Mouse (Mus musculus) MN1 (cell line): ENCODE data around the gene As3mt.
"Not testable (repeated sequence)": the region's sequence is repeated elsewhere in the genome, so short reads cannot be mapped to it uniquely, and the experiment has no call there.

Experiments
- DNase-seq: peaks from one replicate; pipeline ENCODE4 v3.0.0-alpha.2; 2016; ENCODE audit warnings: low spot score

As3mt gene

DNA sequence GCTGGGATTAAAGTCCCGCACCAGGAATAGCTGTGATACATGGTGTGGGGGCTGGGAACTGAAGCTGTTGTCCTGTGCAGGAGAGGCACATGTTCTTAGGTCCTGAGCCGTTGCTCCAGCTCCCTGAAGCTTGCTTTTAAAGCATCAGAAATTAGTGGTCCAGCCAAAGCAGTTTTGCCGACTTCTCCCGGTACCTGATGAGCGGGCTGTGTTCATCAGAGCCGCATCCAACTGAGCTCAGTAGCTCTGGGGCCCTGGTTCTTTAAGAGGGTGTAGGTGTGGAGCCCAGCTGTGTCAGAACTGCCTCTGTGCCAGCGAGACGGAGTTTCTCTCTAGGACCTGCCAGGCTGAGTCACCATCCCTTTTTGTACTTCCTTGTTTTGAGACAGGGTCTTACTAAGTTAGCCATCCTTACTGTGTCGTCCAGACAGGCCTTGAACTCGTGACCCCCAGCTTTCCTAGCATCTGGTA lies 8.2 kb upstream of the As3mt start:
- no peak for DNase-seq

DNA sequence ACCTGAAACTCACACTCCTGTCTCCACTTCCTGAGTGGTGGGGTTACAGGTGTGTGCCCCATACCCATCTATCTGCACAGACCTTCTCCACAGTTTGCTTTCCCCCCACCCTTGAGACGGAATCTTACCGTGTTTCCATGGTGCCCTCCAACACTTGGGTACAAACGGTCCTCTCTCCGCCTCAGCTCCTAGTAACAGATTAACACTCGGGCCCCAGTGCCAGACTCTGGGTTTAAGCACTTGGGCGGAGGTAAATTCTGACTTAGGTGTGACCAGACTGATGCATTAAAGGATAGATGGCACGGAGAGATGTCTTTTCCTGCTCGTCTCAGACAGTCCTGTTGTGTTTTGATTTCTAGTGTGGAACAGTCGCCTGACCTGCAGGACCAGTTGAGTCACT lies 6.1 kb upstream of the As3mt start:
- no peak for DNase-seq

DNA sequence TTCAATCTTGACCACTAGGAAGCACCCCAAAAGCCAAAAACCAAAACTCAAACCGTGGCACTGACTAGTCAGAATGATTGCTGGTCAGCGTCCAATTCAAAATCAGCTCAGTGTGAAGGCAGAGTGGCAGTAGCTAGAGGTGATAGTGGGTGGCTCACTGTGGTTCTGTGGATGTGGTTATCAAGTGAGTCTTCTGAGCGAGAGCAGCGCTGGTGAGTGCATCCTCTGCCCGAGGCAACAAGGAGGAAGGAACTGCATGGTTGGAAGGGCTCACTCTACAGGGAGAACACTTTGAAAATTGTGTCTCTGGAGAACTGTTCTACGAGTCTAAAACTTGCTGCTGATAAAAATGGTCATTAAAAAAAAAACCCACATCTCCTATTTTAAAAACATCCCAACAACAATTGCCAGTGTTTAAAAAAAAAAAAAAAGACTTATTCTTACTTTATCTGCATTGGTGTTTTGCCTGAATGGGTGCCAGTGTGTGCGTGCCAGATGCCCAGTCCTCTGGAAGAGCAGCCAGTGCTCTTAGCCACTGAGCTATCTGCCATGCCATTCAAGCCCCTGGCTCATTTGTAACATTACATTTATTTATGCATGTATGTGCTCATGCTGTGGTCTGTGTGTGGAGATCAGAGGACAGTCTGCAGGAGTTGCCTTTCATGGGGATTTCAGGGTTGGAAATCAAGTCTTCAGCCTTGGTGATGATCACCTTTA lies 1.3 kb upstream of the As3mt start:
- DNase-seq, result peak; percentile 21

DNA sequence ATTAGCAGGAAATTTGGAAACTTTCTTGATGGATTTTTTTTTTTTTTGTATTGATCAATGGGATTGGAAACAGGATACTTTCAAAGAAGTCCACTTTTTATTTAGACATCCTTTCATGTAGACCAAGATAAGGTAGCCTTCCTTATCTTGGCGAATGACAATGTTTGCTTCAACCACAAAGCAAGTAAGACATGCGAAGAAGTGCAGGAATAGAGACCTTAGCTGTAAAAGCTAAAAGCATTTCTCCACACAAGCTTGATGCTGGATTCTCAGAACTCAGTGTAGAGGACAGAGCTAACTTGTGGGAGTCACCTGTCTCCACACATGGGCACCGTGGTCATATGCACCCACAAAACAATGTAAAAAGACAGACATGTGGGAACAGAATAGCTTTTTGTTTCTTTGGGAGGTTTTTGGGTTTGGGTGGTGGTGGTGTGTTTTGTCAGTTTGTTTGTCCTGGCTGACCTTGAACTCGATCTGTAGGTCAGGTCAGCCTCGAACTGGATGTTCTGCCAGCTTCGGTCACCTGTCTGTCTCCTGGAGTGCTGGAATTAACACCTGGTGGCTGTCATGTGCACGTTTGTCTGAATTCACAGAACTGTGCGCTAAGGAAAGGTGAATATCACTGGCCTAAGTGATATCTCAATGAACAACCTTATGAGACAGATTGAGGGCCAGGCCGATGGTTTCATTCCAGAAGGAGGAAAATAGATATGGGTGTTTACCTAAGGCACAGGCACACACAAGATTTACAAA lies 540 bp upstream of the As3mt start:
- no peak for DNase-seq

DNA sequence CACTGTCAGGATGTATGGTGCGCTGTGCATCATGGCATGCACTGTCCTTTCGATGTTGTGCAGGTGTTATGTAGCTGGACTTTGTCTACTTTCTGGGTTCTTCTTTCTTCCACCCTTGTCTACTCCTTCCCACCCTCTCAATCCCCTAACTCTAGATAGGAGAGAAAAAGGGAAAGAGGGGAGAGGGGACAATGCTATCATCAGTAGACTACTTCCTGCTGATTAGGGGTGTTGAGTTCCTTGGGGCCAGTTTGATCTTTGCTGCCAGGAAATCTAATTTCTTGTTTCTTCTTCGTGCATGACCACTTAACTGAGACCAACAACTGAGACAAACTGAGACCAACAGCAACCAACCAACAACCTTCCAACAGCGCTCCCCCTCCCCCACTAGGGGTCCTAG lies 3.4 kb downstream of the As3mt start:
- DNase-seq, result no peak

DNA sequence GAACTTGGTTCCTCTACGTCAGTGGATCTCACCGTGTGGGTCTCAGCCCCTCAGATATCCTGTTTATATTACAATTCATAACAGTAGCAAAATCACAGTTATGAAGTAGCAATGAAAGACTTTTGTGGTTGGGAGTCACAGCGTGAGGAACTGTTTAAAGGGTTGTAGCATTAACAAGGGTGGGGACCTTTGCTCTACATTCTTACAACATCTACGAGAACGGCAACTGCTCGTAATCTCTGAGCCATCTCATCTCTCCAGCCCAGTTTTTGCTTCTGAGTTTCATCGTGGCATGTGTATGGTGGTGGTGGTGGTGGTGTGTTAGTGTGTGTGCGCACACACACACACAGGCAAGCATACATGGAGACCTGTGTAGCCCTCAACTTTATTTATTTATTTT lies 7.0 kb downstream of the As3mt start:
- DNase-seq, result no peak

DNA sequence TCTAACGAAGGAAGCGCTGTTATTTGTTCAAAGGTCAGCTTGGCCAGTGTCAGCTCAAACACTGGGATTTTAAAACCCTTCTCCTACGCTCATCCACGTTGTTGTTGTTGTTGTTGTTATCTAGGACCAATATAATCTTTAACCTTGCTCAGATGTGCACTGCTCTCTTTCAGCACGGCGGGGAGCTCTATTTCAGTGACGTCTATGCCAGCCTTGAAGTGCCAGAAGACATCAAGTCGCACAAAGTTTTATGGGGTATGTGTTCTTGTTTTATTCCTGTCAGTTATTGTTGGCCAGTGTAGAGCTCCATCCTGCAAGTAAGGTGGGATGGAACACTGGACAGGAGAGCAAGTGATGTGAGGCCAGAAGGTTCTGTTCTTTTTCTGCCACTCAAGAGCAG lies 7.8 kb downstream of the As3mt start:
- no peak for DNase-seq

DNA sequence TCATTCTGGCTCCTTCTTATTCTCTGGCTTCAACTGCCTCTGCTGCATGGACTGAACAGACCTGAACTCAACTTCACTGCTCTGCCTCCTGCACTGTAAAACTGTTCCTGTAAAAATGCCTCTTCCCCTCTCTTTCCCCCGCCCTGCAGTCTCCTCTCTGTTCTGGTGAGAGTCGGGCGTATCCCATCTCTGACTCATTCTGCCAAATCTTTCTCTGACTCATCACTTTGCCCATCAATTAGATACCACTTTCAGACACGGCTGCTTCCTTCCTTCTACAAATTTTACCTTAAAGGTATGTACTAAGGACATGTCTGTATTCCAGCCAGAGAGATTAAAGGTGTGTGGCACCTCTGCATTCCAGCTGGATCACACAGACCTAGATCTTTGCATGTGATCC lies 10.9 kb downstream of the As3mt start:
- no peak for DNase-seq

DNA sequence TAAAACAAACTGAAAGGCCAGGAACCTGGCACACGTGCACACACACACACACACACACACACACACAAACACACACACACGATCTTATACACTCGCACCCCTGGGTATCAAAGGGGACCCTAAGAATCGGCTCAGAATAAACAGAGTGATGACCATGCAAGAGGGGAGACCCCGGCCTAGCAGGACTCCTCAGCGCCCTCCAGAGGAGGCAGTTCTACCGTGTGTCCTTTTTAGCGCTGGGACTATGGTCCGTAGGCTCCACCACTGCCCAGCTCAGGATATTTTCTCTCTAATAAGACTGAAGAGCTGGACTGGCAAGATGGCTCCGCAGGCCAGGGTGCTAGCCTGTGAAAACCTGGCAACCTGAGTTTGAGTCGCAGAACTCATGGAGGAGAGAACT lies 17.2 kb downstream of the As3mt start:
- DNase-seq, result no peak

DNA sequence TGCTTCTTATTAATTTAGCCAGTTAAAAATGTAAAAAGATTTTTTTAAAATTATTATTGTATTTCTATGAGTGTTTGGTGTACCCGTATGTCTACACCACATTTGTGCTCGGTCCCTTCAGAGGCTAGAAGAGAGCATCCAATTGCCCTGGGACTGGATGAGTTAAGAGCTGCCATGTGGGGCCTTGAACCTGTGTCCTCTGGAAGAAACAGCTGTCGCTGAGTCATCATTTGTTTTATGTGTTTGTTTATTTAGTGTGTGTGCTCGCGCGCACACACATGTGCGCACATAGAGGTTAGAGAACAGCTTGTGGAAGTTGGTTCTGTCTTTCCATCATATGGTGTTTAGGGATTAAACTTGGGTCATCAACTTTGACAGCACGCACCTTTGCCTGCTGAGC lies 18.9 kb downstream of the As3mt start:
- DNase-seq, result no peak

DNA sequence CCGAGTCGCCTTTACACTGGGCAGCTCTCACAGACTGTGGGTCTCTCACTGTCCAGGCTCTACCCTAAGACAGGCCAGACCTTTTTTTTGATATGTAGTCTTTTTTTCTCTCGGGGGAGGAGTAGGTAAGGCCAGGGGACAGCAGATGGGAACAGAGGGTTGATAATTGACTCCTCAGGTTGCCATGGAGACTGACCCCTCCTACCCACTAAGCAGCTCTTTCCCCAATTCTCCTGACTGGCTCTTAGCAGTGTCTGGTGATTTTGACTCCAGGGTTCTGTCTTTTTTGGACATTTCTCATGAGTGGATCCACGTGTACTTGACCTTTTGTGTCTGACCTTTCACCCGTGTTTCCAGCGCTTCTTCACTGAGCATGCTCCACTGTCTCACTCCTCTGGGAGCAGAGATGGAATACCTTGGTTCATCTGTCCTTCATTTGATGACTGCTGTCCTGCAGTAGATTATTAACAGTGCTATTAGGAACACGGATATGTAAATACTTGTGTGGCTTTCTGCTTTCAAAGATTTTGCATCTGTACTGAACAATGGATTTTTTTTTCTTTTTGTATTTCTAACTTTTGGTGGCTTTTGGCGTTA lies 20.0 kb downstream of the As3mt start:
- peak; percentile 46 for DNase-seq

DNA sequence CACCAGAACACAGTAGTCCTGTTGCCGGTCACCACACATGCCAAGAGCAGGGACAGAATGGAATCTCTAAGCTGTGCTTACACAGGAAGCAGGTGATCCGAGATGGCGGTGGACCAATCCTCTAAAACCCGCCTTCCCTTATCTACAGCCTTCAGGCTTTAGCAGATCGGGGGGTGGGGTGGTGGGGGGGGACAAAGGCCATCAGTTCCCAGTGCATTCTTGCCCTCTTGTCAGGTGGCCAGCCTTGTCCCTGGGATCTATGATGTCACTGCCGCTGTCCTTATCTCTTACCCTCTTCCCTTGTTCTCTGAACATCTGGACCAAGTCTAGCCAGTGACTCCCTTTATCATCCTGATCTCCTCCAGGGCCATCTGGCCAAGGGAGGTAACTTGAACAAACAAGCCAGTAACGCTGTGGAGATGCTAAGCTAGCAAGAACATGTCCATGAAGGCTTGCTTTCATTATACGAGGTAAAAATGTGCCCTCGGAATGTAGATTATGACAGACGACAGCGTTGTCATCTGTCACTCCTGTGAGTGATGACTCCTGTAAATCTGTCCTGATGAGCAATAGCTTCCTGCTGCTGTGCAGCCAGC lies 20.8 kb downstream of the As3mt start:
- DNase-seq, result peak; percentile 75

DNA sequence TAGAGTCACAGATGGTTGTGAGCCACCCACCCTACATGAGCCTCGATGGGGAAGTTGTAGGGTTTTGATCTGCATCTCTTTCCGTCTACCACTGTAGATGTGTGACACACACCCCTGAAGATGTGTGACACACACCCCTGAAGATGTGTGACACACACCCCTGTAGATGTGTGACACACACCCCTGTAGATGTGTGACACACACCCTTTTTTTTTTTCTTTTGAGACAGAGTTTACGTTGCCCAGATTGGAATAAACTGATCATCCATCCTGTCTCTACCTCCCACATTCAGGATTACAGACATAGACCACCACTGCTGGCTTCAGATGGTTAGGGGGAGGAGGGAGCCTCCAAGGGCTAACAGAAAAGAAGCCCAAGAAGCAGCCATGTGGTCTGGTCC lies 21.7 kb downstream of the As3mt start:
- no peak for DNase-seq

DNA sequence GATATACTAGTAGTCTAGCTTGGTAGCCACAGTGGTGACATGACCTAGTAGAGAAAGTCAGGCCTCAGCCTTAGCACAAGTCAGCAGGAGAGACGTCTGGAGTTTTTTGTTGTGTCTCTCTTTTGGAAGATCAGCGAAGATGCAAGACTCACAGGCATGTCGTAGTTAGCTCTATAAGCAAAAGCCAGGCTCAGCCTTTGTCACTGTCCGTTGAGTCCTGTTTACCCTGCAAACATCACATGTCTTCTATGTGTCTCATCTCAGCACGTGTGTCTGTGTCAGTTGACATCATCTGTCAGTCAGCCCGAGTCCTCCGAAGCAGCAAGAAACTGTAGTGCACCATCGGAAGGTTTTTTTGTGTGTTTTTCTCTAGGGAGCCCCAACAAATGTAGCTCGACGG lies 24.1 kb downstream of the As3mt start:
- no peak for DNase-seq

DNA sequence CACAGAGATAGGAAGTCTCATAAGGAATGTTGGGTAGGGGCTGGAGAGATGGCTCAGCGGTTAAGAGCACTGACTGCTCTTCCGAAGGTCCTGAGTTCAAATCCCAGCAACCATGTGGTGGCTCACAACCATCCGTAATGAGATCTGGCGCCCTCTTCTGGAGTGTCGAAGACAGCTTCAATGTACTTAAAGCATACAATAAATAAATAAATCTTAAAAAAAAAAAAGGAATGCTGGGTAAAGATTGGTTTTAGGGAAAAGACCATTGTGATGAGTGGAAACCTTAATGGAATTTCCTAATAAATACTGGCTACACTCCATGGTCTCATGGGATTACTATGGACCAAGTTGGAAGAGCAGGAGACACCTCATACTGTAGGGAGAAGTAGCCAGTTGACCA lies 25.4 kb downstream of the As3mt start:
- not testable (repeated sequence) for DNase-seq

DNA sequence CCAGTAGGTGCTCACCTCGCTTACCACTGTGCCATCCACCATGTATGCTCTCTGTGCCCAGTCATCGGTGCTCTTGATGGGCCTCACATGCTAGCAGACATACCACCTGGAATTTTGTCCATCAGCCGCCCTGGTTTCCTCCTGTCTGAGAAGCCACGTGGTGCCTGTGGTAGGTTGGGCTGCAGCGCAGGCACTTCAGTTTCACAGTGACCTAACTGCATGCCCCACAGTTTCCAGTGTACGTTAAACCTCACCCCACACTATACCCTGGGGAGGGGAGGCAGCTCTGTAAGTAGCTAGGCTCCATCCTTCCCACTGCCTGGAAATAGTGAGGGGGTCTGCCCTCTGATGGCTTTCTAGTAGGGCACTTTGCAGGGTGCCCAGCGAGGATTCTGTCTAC lies 26.4 kb downstream of the As3mt start:
- no peak for DNase-seq

DNA sequence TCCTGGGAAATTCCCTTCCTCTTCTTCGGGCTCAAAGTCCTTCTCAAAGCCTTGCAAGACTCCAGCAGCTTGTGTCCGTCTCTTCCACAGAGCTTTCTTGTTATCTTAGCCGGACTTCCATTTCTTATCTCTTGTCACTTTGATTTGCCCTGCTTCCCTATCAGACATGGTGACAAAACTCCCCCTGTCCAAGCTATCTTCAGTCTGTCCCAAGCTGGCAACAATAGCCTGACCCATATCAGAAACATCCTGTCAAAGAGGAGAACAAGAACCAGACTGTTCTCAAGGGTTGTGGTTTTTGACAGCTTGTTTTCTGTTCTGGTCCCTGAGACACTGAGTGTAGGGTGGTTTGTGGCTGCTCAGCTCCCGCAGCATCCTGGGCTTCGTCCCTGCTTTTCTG lies 28.0 kb downstream of the As3mt start:
- no peak for DNase-seq

DNA sequence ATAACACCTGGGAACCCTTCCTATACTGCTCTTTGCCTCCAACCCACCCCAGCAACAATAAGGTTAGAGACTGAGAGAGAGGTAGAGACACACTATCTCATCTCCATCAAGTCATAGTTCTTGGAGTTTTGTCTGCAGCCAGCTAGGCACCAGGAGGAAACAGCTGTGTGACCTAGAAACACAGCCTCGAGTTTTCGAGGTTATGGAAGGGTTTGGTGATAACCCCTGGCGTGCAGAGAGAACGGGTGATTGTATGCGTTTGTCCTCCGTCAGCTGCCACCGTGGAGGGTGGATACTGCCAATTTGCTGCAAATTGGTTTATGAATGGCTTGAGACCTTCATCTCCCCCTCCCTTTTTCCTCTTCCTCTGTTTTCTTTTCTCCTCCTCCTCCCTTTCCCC lies 29.8 kb downstream of the As3mt start:
- DNase-seq, result no peak

DNA sequence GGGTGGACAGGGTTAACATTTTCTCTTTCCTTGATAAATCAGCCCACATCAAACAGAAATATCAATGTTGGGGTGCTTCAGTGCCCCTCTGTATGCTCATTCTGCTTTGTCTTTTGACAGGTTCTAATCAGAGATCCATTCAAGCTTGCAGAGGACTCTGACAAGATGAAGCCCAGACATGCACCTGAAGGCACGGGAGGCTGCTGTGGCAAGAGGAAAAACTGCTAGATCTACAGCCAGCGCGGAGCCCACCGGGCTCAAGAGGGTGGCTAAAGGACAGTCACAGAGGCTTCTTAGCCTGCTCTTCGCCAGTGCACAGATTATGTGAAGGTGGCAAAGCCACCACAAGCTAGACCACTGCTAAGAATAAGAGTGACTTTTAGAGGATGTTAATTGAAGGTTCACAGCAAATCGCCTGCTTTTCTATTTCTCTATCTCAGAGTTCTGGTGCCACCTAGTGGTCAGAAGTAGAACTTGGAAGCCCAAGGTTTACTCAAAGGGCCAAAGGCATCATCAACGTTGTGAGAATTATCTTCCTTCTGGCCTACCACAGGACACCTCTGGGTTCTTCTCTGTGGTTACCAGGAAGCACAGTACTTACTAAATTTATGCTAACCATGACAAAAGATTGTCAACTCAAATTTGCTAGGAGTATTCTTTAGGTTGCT lies 33.2 kb downstream of the As3mt start:
- DNase-seq, result peak; percentile 77

DNA sequence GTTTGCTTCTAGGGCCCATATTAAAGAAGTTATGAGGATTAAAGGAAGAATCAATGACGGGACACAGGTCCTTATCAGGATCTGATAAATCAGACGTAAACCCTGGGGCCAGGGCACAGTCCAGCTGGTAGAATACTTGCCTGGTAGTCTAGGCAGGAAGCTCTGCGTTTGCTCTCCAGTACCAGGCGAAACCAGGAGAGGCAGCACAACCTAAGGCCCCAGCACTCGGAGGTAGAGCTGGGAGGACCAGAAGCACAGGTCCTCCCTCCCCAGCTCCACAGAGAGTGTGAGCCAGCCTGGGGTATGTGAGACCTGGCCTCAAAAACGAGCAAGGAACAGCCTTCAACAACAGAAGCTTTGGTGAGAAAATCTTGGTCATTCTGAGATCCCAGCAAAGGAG lies 34.3 kb downstream of the As3mt start:
- DNase-seq, result peak; percentile 20

DNA sequence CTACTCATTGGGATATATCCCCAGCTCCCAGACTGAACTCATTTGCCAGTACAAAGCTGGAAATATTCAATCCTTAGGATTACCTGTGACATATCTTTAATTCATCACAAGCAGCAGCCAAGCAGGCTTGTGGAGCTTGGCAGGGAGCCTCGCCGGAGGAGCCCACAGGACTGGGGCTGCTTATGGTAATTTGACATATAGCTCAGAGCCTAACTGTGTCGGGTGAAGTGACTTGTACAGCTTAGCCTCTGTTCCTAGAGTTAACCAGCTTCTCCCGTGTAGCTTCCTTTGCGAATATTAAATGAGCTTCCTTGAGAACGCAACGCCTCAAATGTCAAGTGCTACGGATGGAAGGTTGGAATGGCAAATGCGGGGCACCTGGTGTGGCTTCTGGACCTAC lies 37.4 kb downstream of the As3mt start:
- no peak for DNase-seq

DNA sequence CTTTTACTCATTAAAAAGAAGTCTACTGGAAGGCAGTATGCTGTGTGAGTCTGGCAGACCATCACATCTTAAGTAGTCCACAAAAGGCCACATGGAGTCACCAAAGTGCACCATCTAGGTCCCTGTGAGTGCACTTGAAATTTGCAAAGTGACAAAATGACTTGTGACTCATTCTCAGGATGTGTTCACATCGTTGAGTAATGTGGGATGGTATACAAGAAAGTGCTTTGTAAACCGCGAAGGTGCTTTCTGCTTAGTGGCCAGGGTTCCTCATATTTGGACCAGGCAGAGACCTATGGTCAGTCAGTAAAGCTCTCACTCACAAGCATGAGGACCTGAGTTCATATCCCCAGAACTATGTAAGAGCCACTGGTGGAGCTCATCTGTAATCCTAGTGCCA lies 40.5 kb downstream of the As3mt start:
- DNase-seq, result no peak
